Mouse (Mus musculus) kidney, adult 2 months (tissue): ENCODE measurements at regions not wholly inside any gene's neighbourhood (a gene's known extent, or its start where the extent isn't known, plus 50 kb on each side); places are given as distances from the start of the nearest gene placed in this dataset.

Experiments used
- CTCF ChIP-seq: fragments of 200-500 bp; conservative IDR thresholded peaks from 2 replicates; pipeline ENCODE4 v1.5.1; 2011; ENCODE audit warnings: low read depth, mild to moderate bottlenecking, control low read depth, low read length, moderate library complexity, mixed read lengths; ENCODE audit not compliant: insufficient read depth, insufficient read length
- POLR2A ChIP-seq: fragments of 200-500 bp; IDR thresholded peaks from one replicate; pipeline ENCODE4 v1.6.1; 2011; ENCODE audit warnings: low read depth, low read length, control low read depth

- no peak for TF ChIP-seq CTCF
- TF ChIP-seq POLR2A = no peak
These were observed 275.7 kb upstream of the Pfn2 start for GRCm38 (mm10) chr3:58123396-58124077.
